Mouse (Mus musculus) liver, adult (tissue): Measurements from ENCODE around the gene Gm5615.

Experiments
- GATA4 ChIP-seq: IDR thresholded peaks from 2 replicates; pipeline ENCODE4 v1.6.1; 2014; ENCODE audit warnings: mild to moderate bottlenecking, low read length; ENCODE audit not compliant: insufficient replicate concordance

The Gm5615 gene

GRCm38 (mm10) chr9:36541863-36542262, at the start of gene Gm5615:
Gm5615 (minus strand) TSS chr9:36541963.
- TF ChIP-seq GATA4, result no peak

DNA sequence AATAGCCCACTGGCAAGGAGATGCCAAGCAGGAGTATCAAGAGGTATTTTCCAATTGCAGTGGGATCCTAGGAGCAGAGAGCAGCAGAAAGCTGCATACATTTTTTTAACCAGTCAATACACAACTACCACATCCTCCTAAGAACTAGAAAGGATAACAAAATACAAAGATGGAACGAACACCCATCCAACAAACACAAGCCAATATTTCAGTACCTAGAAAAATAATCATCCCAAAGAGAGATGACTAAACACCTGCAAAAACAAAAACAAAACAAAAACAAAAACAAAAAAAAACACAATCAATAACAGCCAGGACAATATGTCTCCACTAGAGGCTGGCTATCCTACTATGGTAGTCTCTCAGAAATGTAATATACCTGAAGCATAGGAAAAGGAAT, 40.8 kb upstream of the Gm5615 start, which contains the start of gene Gm17689:
Gene Gm17689, minus strand, starts transcription at position 101 of the 400 bp plus-strand sequence.
- no peak for TF ChIP-seq GATA4

- no peak for TF ChIP-seq GATA4
Observed at GRCm38 (mm10) chr9:36504211-36504610, 37.6 kb downstream of the Gm5615 start.

- TF ChIP-seq GATA4, result no peak
Observed at GRCm38 (mm10) chr9:36495824-36496223, 45.9 kb downstream of the Gm5615 start.

GRCm38 (mm10) chr9:36494501-36495220, 47.1 kb downstream of the Gm5615 start:
- no peak for TF ChIP-seq GATA4
